Mouse (Mus musculus): Measurements from ENCODE around the gene Prok1. TPM values are rescaled to one million over a fixed set of nuclear protein-coding genes. Genes with fewer than 3 reads are reported as not detected.

The Prok1 gene
- under 1 TPM in 1 of 2 experiments, not detected in 1; 0.23 TPM for total RNA-seq (2021)
- long read RNA-seq, experiment 1, result 0 reads
- long read RNA-seq, experiment 2, result 0 reads

DNA sequence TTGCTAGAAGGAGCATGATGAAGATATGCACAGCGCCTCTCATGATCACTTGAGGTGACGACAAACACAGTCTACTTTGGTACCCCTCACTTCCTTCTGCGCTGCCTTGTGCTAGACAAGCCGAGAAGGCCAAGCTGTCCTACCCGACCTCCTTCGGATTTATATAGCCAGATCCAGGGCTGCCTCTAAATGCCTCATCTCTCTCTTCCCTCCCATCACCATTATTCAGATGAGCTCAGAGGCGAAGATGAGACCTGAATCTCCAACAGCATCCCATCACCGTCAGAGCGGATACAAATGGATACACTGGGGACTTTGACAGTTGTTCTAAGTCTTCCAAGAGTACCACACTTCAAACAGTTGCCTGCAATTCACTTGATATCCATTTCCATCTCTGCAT lies at the start of gene Prok1:
Gene Prok1 (minus strand): TSS at position 101 of the 400 bp plus-strand sequence.
- no peak for DNase-seq (ENCODE audit: low spot score in 2 of 2)

- no peak for DNase-seq (ENCODE audit: low spot score in 2 of 2)
Observed at GRCm38 (mm10) chr3:107287346-107287745, 47.8 kb upstream of the Prok1 start.

- DNase-seq (ENCODE audit: low spot score in 2 of 2), result no peak
Observed at GRCm38 (mm10) chr3:107286123-107286522, 46.6 kb upstream of the Prok1 start.

DNA sequence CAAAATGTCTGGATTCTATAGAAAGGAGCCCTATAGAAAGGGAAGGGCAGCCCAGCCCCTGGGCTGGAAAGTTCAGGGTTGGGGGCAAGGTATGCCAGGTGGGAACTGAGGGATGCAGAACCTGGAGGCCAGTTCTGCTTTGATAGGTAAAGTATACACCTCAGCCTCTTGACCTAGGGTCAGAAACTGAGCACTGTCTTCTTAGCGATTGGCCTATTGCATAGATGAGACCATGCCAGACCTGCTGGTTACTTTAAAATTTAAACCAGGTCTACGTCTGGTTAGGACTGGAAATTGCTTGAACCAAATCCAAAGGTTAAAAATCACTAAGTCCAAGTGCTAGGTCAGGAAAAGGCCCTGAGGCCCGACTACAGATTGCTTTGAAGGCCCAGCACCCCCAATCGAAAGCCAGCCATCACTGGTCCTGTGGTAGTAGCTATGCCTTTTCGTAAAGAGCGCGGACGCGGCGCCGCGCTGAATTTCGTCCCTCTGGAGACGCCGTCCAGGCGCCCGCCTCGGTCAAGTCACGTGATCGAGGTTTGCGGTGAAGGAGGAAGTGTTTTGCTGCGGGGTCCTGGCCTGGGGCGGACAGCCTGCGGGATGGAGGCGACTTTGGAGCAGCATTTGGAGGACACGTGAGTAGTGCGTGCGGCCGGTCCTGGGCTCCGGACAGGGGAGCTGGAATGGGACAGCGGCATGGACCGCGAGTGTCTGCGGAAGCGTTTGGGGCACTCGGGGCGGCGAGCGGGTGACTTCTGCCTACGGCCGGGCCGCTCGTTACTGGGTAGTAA lies 39.2 kb upstream of the Prok1 start, which contains the start of gene Lamtor5:
Gene Lamtor5 (plus strand): TSS at position 380 of the 791 bp plus-strand sequence.
- peak; percentile 81 to 91 for DNase-seq (ENCODE audit: low spot score in 2 of 2)

DNA sequence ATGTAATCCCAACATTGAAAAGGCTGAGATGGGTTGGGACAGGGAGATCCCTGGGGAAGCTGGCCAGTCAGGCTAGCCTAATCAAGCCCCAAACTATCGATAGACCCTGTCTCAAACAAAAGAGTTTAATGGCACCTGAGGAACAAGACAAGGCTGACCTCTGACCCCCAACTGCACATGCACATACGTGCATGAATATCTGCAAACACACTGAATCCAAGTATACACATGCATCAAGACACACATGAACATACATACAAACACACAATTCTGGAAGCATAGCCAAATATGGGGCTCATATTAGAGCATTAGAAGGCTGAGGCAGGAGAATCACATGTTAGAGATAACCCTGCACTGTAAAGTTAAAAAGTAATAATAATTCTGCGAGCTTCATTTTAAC lies 37.1 kb upstream of the Prok1 start:
- DNase-seq (ENCODE audit: low spot score in 2 of 2), result no peak

DNA sequence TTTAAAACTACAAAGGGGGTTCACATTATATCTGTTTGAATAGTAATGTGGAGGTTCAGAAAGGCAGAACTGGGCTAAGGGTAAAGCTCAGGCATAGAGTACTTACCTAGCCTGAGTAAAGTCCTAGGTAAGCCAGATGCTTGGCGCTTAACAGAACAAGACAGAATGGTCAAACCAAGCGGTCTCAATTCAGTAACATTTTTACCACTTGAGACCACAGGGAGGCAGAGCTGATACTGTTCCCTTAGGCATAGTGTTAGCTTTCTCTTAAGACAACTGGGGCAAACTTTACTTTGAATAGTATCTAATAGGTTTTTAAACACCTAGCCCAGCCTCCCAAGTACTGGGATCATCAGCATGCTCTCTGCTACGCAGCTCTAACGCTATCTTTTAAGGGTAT lies 36.5 kb upstream of the Prok1 start:
- no peak for DNase-seq (ENCODE audit: low spot score in 2 of 2)

DNA sequence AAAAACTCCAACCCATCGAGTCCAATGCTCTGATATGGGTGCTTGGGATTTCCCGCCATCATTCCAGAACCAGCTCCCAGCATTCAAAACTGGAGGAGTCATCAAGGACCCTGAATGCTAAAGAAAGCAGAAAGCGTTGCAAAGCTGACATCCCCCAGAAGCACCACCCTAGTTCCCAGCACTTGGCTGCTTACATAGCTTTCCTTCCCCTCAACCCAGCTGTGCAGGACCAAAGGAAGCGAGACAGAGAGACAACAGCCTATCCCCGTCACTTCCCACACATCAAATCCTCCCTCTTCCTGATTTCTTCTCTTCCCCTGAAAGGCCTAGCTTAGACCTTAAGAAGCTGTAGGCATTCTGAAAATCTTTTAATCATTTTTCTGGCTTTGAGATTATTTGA lies 35.8 kb upstream of the Prok1 start:
- no peak for DNase-seq (ENCODE audit: low spot score in 2 of 2)

- DNase-seq (ENCODE audit: low spot score in 2 of 2), result peak in 1 of 2 experiments; percentile 52
Observed at GRCm38 (mm10) chr3:107273820-107274219, 34.3 kb upstream of the Prok1 start.

DNA sequence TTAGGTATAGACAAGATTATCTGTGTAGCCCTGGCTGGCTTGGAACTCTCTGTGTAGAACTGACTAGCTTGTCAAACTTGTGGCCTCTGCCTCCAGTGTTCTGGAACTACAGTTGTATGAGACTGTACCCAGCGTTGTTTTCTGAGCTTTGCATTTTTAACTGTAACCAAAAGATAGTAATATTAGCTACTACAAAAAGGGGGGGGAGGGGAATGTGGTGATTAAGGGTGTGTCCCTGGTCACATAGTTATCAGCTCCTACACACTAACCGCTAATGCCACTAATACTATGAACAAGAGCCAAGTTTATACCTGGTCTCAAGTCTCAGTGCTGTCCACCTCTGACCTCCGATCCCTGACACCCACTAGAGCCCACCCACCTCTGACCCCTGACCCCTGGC lies 32.9 kb upstream of the Prok1 start:
- DNase-seq (ENCODE audit: low spot score in 2 of 2), result no peak

DNA sequence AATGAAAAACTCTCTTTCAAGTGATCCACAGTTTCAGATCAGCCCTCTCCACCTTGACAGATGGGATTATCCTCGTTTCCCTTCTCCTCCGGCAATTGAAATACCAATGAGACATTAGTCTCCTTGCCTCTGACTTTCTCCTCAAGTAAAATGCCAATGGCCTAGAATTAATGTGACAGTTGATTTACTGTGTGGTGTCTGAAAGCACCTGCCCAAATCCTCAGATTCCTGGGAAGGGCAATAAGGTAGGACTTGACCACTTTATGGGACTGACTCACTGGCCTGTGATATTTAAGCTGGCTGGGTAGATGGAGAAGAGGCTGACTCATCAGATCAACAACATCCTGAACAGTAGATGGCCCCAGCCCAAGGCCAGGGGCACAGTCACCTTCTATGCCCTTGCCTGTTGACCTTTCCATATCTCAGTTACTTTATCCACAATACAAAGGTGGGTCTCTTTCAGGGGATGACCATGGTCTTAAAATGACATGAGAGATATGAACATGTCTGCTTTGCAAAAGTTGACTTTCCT lies 27.4 kb upstream of the Prok1 start:
- no peak for DNase-seq (ENCODE audit: low spot score in 2 of 2)

GRCm38 (mm10) chr3:107261851-107262165 lies 22.3 kb upstream of the Prok1 start:
- DNase-seq (ENCODE audit: low spot score in 2 of 2), result no peak

- DNase-seq (ENCODE audit: low spot score in 2 of 2), result peak in 1 of 2 experiments; percentile 23
Observed at GRCm38 (mm10) chr3:107260956-107261850, 21.7 kb upstream of the Prok1 start.

- DNase-seq (ENCODE audit: low spot score in 2 of 2), result no peak
Observed at GRCm38 (mm10) chr3:107257924-107258323, 18.4 kb upstream of the Prok1 start.

DNA sequence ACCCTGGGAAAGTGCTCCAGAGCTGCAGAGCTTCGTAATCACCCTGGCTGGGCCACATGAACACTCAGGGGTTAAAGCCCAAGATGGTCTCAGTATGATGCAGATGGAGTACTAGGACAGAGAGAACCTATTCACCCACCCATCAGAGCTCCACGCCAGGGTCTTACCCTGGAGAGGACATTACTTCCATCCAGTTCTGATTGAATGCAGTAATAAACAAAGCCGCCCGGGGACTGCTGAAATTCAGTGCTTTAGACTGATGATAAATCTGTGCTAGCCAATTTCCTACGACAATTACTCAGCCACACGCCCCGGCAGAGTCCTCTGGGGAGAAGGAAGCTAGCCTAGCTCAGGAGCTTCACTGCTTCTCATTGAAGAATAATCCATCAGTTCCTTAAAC lies 17.2 kb upstream of the Prok1 start:
- no peak for DNase-seq (ENCODE audit: low spot score in 2 of 2)

DNA sequence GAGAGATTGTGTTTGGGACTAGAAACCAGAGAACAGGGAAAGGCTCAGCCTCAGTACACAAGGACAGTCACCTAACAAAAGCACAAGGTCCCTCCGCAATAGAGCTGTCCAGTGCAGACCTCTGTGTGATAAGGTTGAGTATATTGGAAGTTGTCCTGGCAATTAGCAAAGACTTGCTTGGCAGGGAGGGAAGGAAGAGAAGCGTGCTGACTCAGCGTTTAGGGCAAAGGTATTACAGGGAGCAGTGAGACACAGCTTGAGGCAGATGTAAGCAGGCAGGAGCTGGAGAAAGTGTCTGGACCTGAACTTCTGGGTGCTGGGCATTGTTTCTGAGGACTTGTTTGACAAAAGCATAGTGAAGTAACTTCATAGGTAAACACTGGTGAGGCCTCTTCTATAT lies 16.5 kb upstream of the Prok1 start:
- DNase-seq (ENCODE audit: low spot score in 2 of 2), result no peak

DNA sequence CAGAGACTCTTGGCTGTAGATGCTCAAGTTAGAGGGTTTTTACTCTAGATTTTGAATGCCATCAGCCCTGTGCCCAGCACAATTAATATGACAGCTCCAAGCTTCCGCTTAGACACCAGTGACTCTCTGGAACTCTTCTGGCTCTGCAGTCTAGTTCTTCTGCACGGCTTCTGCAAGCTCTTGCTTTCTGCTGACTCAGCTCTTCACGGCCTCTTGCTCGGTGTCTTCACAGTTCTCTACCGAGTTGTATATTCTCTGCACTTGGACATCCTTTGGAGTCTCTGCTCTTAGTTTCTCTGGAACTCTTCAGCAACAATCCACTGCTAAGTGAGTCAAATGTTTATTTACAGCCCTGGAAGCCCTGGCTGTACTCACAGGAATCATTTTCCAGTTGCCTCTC lies 14.4 kb upstream of the Prok1 start:
- DNase-seq (ENCODE audit: low spot score in 2 of 2), result no peak

- DNase-seq (ENCODE audit: low spot score in 2 of 2), result no peak
Observed at GRCm38 (mm10) chr3:107252035-107252434, 12.5 kb upstream of the Prok1 start.

DNA sequence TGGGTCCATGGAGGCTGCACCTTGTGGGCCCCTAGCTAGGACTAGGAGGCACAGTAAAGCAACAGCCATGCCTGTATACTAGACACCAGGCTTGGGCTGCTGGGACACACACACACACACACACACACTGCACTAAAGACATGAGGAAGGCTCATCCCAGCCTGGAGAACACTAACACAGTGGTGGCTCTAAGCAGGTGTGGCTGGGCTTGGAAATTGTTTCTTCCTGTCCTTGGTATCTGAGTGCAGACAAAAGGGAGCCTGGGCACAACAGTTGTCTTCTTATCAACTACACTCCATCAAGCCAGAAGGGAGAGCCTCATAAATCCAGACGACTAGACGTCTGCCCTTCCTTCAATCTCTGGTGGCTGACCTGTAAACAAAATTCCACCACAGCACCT lies 10.8 kb upstream of the Prok1 start:
- no peak for DNase-seq (ENCODE audit: low spot score in 2 of 2)

DNA sequence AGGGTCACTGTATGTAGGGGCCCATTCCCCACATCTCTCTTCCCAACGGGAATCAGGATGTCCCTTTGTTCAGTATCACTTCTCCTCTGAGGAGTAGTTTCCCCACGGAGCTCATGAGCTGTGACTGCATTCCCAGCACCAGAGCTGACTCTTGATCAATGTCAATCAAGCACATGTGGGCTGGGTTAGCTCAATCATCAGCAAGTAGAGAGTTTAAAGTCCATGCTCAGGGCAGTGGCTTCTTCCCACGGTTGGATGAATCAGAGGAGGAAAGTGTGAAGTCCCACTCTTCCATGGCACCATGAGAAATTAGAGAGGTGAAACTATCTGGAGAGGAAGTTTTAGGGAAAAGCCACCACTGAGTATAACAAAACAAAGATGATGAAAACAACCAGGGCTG lies 9.5 kb upstream of the Prok1 start:
- no peak for DNase-seq (ENCODE audit: low spot score in 2 of 2)

GRCm38 (mm10) chr3:107246876-107247275 lies 7.4 kb upstream of the Prok1 start:
- no peak for DNase-seq (ENCODE audit: low spot score in 2 of 2)

GRCm38 (mm10) chr3:107241389-107242094 lies 2.0 kb upstream of the Prok1 start:
- no peak for DNase-seq (ENCODE audit: low spot score in 2 of 2)
